Mouse (Mus musculus) B cell, adult (primary cell): ENCODE measurements around the gene Ccdc120. TPM values are rescaled to one million over a fixed set of nuclear protein-coding genes. Genes with fewer than 3 reads are reported as not detected.

Source experiments
- total RNA-seq: library from RNA; stranded (reverse); gene quantifications from 4 replicates; pipeline ENCODE4 v1.2.4, GENCODE M21; 2023; ENCODE audit not compliant: inconsistent age

The Ccdc120 gene
- not detected in 4 replicates for total RNA-seq

GRCm38 (mm10) chrX:7750432-7751116, at the start of gene Ccdc120:
Gene Ccdc120 (minus strand): TSS chrX:7750905.

GRCm38 (mm10) chrX:7789542-7790136, 38.9 kb upstream of the Ccdc120 start, which contains the start of gene Gripap1:
Gene Gripap1 (plus strand): TSS chrX:7789765.

GRCm38 (mm10) chrX:7762137-7762920, 11.6 kb upstream of the Ccdc120 start, which contains the start of gene Tfe3:
Gene Tfe3 (plus strand): TSS chrX:7762560.

GRCm38 (mm10) chrX:7728215-7728921, 22.3 kb downstream of the Ccdc120 start, which contains the start of gene Praf2:
Gene Praf2 (plus strand): TSS chrX:7728439.

GRCm38 (mm10) chrX:7721514-7722281, 29.0 kb downstream of the Ccdc120 start, which contains the start of gene Gm45208:
Gene Gm45208 (plus strand): TSS chrX:7722245.

GRCm38 (mm10) chrX:7714135-7714899, 36.4 kb downstream of the Ccdc120 start, which contains the start of gene Wdr45:
Gene Wdr45 (plus strand): TSS chrX:7714333.

GRCm38 (mm10) chrX:7696954-7697381, 53.7 kb downstream of the Ccdc120 start, which contains the start of gene Gpkow:
Gene Gpkow (plus strand): TSS chrX:7697131.

Other genes with a start within 250 kb of the Ccdc120 start
- gene Foxp3, start 177.3 kb downstream of the Ccdc120 start, total RNA-seq: not detected in 4 replicates
- gene Ppp1r3f, start 176.6 kb downstream of the Ccdc120 start, total RNA-seq: 6.6 to 7.6 TPM (median 6.9 TPM) in 4 replicates
- 23.0 to 25.1 TPM (median 24.2 TPM) in 4 replicates for gene Ccdc22, start 145.4 kb downstream of the Ccdc120 start, total RNA-seq
- gene Cacna1f, start 143.8 kb downstream of the Ccdc120 start, total RNA-seq: not detected in 4 replicates
- gene Syp, start 112.4 kb downstream of the Ccdc120 start, total RNA-seq: 0.19 to 0.39 TPM (median 0.39 TPM) in 3 of 4 replicates, not detected in the other
- gene Prickle3, start 93.6 kb downstream of the Ccdc120 start, total RNA-seq: 24.8 to 33.8 TPM (median 31.3 TPM) in 4 replicates
- 84.5 to 110 TPM (median 102 TPM) in 4 replicates for gene Plp2, start 79.5 kb downstream of the Ccdc120 start, total RNA-seq
- gene Magix, start 69.7 kb downstream of the Ccdc120 start, total RNA-seq: not detected in 4 replicates
- 48.1 to 53.2 TPM (median 52.3 TPM) in 4 replicates for gene Gpkow, start 53.8 kb downstream of the Ccdc120 start, total RNA-seq
- gene Wdr45, start 36.6 kb downstream of the Ccdc120 start, total RNA-seq: 63.9 to 81.8 TPM (median 66.9 TPM) in 4 replicates
- gene Gm45208, start 28.7 kb downstream of the Ccdc120 start, total RNA-seq: not detected in 4 replicates
- gene Praf2, start 22.5 kb downstream of the Ccdc120 start, total RNA-seq: 13.8 to 16.3 TPM (median 14.6 TPM) in 4 replicates
- 25.5 to 32.5 TPM (median 29.5 TPM) in 4 replicates for gene Tfe3, start 11.7 kb upstream of the Ccdc120 start, total RNA-seq
- 275 to 287 TPM (median 279 TPM) in 4 replicates for gene Gripap1, start 38.9 kb upstream of the Ccdc120 start, total RNA-seq
- gene Kcnd1, start 71.4 kb upstream of the Ccdc120 start, total RNA-seq: 0.74 to 1.5 TPM (median 0.90 TPM) in 4 replicates
- gene Otud5, start 90.5 kb upstream of the Ccdc120 start, total RNA-seq: 194 to 202 TPM (median 199 TPM) in 4 replicates
- 50.5 to 68.4 TPM (median 57.8 TPM) in 4 replicates for gene Pim2, start 127.4 kb upstream of the Ccdc120 start, total RNA-seq
- 25.9 to 33.3 TPM (median 32.3 TPM) in 4 replicates for gene Slc35a2, start 133.1 kb upstream of the Ccdc120 start, total RNA-seq
- gene Pqbp1, start 148.4 kb upstream of the Ccdc120 start, total RNA-seq: 113 to 127 TPM (median 121 TPM) in 4 replicates
- gene Timm17b, start 148.5 kb upstream of the Ccdc120 start, total RNA-seq: 53.6 to 58.6 TPM (median 56.2 TPM) in 4 replicates
- gene Gm10491, start 156.9 kb upstream of the Ccdc120 start, total RNA-seq: not detected in 4 replicates
- not detected in 4 replicates for gene Gm10490, start 158.6 kb upstream of the Ccdc120 start, total RNA-seq
- not detected in 4 replicates for gene Pcsk1n, start 168.9 kb upstream of the Ccdc120 start, total RNA-seq
- not detected in 4 replicates for gene Eras, start 177.7 kb upstream of the Ccdc120 start, total RNA-seq
- 16.5 to 22.4 TPM (median 19.2 TPM) in 4 replicates for gene Hdac6, start 197.0 kb upstream of the Ccdc120 start, total RNA-seq
- gene Gata1, start 227.2 kb upstream of the Ccdc120 start, total RNA-seq: 0.26 to 0.99 TPM in 2 of 4 replicates, not detected in the others